Mouse (Mus musculus) lung, embryonic 15.5 days (tissue): ENCODE measurements around the gene Car5a. TPM values are rescaled to one million over a fixed set of nuclear protein-coding genes. Genes with fewer than 3 reads are reported as not detected.
A peak's percentile ranks its signal among the peaks of the same experiment; 100 is the strongest.

Experiments
- ATAC-seq: fragments of 200-750 bp; cut with Nextera tagmentation; 2 replicates; pipeline ENCODE4 v1.8.0; 2017; ENCODE audit warnings: moderate number of reproducible peaks, borderline replicate concordance; ENCODE audit not compliant: low FRiP score, low TSS enrichment; ENCODE audit errors: extremely low read depth
- H3K27ac ChIP-seq: fragments of 300-500 bp; sonication (generic); 2 replicates; pipeline ENCODE4 v1.5.1; 2015; ENCODE audit warnings: moderate library complexity, mild to moderate bottlenecking, inconsistent platforms
- H3K27me3 ChIP-seq: fragments of 300-500 bp; sonication (generic); 2 replicates; pipeline ENCODE4 v1.6.1; 2015; ENCODE audit warnings: inconsistent platforms
- H3K36me3 ChIP-seq: fragments of 300-500 bp; sonication (generic); 2 replicates; pipeline ENCODE4 v1.6.1; 2015; ENCODE audit warnings: inconsistent platforms
- H3K4me1 ChIP-seq: fragments of 300-500 bp; sonication (generic); 2 replicates; pipeline ENCODE4 v1.6.1; 2015; ENCODE audit warnings: inconsistent platforms
- H3K4me2 ChIP-seq: fragments of 300-500 bp; sonication (generic); 2 replicates; pipeline ENCODE4 v1.6.1; 2015; ENCODE audit warnings: inconsistent platforms, mild to moderate bottlenecking, moderate library complexity
- H3K4me3 ChIP-seq: fragments of 300-500 bp; sonication (generic); 2 replicates; pipeline ENCODE4 v1.5.1; 2015; ENCODE audit warnings: mild to moderate bottlenecking, inconsistent platforms
- H3K9ac ChIP-seq: fragments of 300-500 bp; sonication (generic); 2 replicates; pipeline ENCODE4 v1.6.1; 2015; ENCODE audit warnings: inconsistent platforms
- H3K9me3 ChIP-seq: fragments of 300-500 bp; sonication (generic); 2 replicates; pipeline ENCODE4 v1.6.1; 2016; ENCODE audit warnings: inconsistent platforms
- WGBS: fragments of 180-500 bp; shearing (Covaris S2); methylation state at CpG from one replicate; pipeline ENCODE4 v1.1.7; 2015; 5-methylcytosine and 5-hydroxymethylcytosine counted together
- polyA plus RNA-seq: library from polyadenylated mRNA; unstranded; fragments of >200 nt; fragmentation: Nextera tagmentation; extraction: Ambion mirVana; gene quantifications from 2 replicates; pipeline ENCODE4 v1.2.1, GENCODE M21; 2015

Car5a gene
- polyA plus RNA-seq, 1 experiment from 2014 or later: not detected

GRCm38 (mm10) chr8:121885001-121885400 lies 59.7 kb downstream of the Car5a start:
- H3K36me3 ChIP-seq: peaks cover 31% of the 10 kb centered on the region
- WGBS: 93% methylated on average over 9 of the region's 9 CpGs
- H3K4me3 ChIP-seq: no peak overlapping the region
- no peak overlapping the region for H3K9ac ChIP-seq
- no peak overlapping the region for H3K27ac ChIP-seq
- peaks cover 7% of the 10 kb centered on the region; the same call in 1 of the 2 replicates for H3K4me1 ChIP-seq
- no peaks in the 10 kb centered on the region for H3K9me3 ChIP-seq
- H3K27me3 ChIP-seq: no peaks in the 10 kb centered on the region
- no peak for ATAC-seq
- H3K4me2 ChIP-seq: no peak overlapping the region

DNA sequence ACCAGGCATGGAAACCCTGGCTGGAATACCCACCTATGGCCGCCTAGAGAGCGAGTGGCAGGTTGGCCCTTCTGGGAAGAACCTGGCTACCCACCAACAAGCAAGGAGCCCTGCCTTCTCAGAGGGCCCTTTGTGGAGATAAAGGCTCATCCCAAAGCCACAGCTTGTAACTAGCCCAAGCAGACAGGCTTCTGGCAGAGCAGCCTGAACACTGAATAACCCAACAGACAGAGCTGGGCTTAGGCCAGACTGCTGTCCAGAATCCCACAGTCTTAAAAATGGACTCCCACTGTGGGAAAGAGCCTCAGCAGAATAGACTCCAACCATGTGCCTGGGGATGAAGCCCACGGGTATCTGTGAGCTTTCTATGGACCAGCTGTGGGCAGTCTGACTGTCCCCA lies 60.5 kb downstream of the Car5a start:
- Histone ChIP-seq H3K36me3 (peaks cover 31% of the 10 kb centered on the region), H3K4me3 (no peak overlapping the region), H3K27ac (no peak overlapping the region), H3K4me2 (no peak overlapping the region), H3K27me3 (no peaks in the 10 kb centered on the region), H3K9me3 (no peaks in the 10 kb centered on the region), H3K9ac (no peak overlapping the region), H3K4me1 (peaks cover 7% of the 10 kb centered on the region; the same call in 1 of the 2 replicates)
- WGBS: 91% methylated on average over 3 of the region's 3 CpGs
- no peak for ATAC-seq

DNA sequence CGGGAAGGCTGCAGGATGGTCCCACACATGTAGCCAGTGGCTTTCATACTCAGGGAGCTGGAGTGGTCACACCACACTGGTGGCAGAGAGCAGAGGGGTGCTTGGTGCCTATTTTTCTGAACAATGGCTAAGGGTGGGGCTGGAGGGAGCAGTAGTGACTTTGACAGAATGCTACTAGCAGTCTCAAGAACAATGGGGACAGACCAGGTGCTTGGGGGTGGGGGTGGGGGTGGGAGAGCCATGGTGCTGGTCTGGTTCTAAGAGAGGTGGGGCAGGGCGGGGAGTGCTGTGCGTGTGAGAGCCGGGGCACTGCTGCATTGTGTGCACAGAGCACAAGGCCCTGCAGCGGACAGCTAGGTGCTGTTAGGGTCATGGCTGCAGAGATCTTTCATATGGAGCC lies 62.8 kb downstream of the Car5a start:
- no peak overlapping the region for H3K4me2 ChIP-seq
- no peaks in the 10 kb centered on the region for H3K9me3 ChIP-seq
- peaks cover 29% of the 10 kb centered on the region for H3K36me3 ChIP-seq
- H3K27ac ChIP-seq: no peak overlapping the region
- H3K4me1 ChIP-seq: peaks cover 7% of the 10 kb centered on the region; the same call in 1 of the 2 replicates
- H3K27me3 ChIP-seq: no peaks in the 10 kb centered on the region
- no peak overlapping the region for H3K4me3 ChIP-seq
- WGBS: 78% methylated on average over 5 of the region's 5 CpGs
- no peak for ATAC-seq
- no peak overlapping the region for H3K9ac ChIP-seq

- WGBS: 20% methylated on average over 1 of the region's 1 CpGs
Measured at GRCm38 (mm10) chr8:121880818-121881217, 63.9 kb downstream of the Car5a start.

DNA sequence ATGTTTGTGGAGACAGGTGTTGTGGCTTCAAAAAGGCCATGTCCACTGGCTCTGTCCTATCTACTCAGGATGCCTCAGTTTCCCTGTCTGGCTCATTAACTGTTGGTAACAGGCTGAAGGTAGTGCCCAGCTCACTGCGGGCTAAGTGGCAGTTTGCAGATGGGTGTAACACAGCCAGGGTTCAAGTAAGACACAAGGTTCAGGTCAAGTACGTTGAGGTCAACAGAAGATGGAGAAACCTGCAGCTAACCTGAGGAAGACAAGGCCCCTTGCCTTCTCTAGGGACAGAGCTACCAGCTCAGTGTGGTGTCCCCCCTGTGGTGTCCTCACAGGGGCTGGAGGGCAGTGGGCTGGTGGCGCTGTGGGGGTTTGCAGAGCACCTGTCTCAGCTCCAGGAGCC lies 65.0 kb downstream of the Car5a start:
- Histone ChIP-seq H3K9me3 (no peaks in the 10 kb centered on the region), H3K4me3 (no peak overlapping the region), H3K27me3 (no peaks in the 10 kb centered on the region), H3K4me2 (no peak overlapping the region), H3K36me3 (peaks cover 10% of the 10 kb centered on the region; the same call in 1 of the 2 replicates), H3K9ac (no peak overlapping the region), H3K27ac (no peak overlapping the region), H3K4me1 (peaks cover 9% of the 10 kb centered on the region; the same call in 1 of the 2 replicates)
- no peak for ATAC-seq
- 77% methylated on average over 3 of the region's 3 CpGs for WGBS

More at GRCm38 (mm10) chr8:121880818-121881217, 63.9 kb downstream of the Car5a start:
- no peak overlapping the region for H3K27ac ChIP-seq
- H3K4me2 ChIP-seq: no peak overlapping the region
- peak; percentile 37; the same call in 1 of the 2 replicates for ATAC-seq
- H3K36me3 ChIP-seq: peaks cover 18% of the 10 kb centered on the region
- H3K9ac ChIP-seq: no peak overlapping the region
- H3K9me3 ChIP-seq: no peaks in the 10 kb centered on the region
- H3K4me1 ChIP-seq: peaks cover 7% of the 10 kb centered on the region; the same call in 1 of the 2 replicates
- H3K4me3 ChIP-seq: no peak overlapping the region
- H3K27me3 ChIP-seq: no peaks in the 10 kb centered on the region

GRCm38 (mm10) chr8:121877828-121878480 lies 66.8 kb downstream of the Car5a start:
- H3K9me3 ChIP-seq: no peaks in the 10 kb centered on the region
- peaks cover 13% of the 10 kb centered on the region; the same call in 1 of the 2 replicates for H3K4me1 ChIP-seq
- WGBS: 76% methylated on average over 7 of the region's 7 CpGs
- H3K4me2 ChIP-seq: no peak overlapping the region
- H3K9ac ChIP-seq: no peak overlapping the region
- H3K4me3 ChIP-seq: no peak overlapping the region
- H3K27ac ChIP-seq: no peak overlapping the region
- ATAC-seq: no peak
- no peaks in the 10 kb centered on the region for H3K27me3 ChIP-seq
- 0 out of 2 replicates have a peak, but pooled peaks cover under 1% of the 10 kb centered on the region for H3K36me3 ChIP-seq

- 48% methylated on average over 5 of the region's 5 CpGs for WGBS
Measured at GRCm38 (mm10) chr8:121877212-121877611, 67.5 kb downstream of the Car5a start.

GRCm38 (mm10) chr8:121875517-121875916 lies 69.2 kb downstream of the Car5a start:
- no peaks in the 10 kb centered on the region for H3K36me3 ChIP-seq
- H3K4me1 ChIP-seq: peaks cover 15% of the 10 kb centered on the region
- ATAC-seq: no peak
- no peaks in the 10 kb centered on the region for H3K27me3 ChIP-seq
- H3K9me3 ChIP-seq: no peaks in the 10 kb centered on the region
- no peak overlapping the region for H3K27ac ChIP-seq
- H3K4me3 ChIP-seq: no peak overlapping the region
- H3K9ac ChIP-seq: no peak overlapping the region
- no peak overlapping the region for H3K4me2 ChIP-seq
- 72% methylated on average over 9 of the region's 9 CpGs for WGBS

More at GRCm38 (mm10) chr8:121877212-121877611, 67.5 kb downstream of the Car5a start:
- Histone ChIP-seq H3K27ac (no peak overlapping the region), H3K4me3 (no peak overlapping the region), H3K27me3 (no peaks in the 10 kb centered on the region), H3K9me3 (no peaks in the 10 kb centered on the region), H3K36me3 (no peaks in the 10 kb centered on the region), H3K4me2 (no peak overlapping the region), H3K4me1 (peaks cover 18% of the 10 kb centered on the region), H3K9ac (no peak overlapping the region)
- no peak for ATAC-seq

- H3K27me3 ChIP-seq: no peaks in the 10 kb centered on the region
- no peaks in the 10 kb centered on the region for H3K36me3 ChIP-seq
- ATAC-seq: no peak
- H3K4me3 ChIP-seq: no peak overlapping the region
- WGBS: 50% methylated on average over 3 of the region's 3 CpGs
- H3K9me3 ChIP-seq: no peaks in the 10 kb centered on the region
- no peak overlapping the region for H3K4me2 ChIP-seq
- H3K4me1 ChIP-seq: peaks cover 14% of the 10 kb centered on the region
- H3K27ac ChIP-seq: no peak overlapping the region
- H3K9ac ChIP-seq: no peak overlapping the region
Measured at GRCm38 (mm10) chr8:121875045-121875444, 69.7 kb downstream of the Car5a start.

DNA sequence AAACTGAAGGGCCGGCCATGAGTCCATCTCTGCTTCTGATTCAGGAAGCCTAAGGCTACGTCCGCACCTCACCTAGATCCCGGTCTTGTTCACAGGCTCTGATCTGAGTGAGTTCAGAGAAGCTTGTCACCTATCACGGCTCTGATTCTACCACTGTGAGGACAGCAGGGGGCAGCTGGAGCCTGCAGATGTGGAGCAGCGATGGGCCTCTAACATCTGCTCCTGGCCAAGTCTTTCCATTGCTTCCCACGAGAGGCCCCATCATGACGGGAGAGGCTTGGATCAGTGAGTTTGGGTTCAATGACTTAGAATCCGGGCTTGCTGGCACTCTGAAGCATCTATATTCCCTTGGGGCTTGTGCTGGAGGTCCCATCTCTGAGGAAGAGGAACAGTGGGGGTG lies 70.7 kb downstream of the Car5a start:
- ATAC-seq: peak; percentile 50; the same call in 1 of the 2 replicates
- no peaks in the 10 kb centered on the region for H3K9me3 ChIP-seq
- peaks cover 14% of the 10 kb centered on the region for H3K4me1 ChIP-seq
- H3K27ac ChIP-seq: no peak overlapping the region
- no peaks in the 10 kb centered on the region for H3K27me3 ChIP-seq
- H3K4me3 ChIP-seq: no peak overlapping the region
- H3K4me2 ChIP-seq: no peak overlapping the region
- no peaks in the 10 kb centered on the region for H3K36me3 ChIP-seq
- WGBS: 45% methylated on average over 9 of the region's 9 CpGs
- no peak overlapping the region for H3K9ac ChIP-seq

GRCm38 (mm10) chr8:121871833-121872440 lies 72.8 kb downstream of the Car5a start:
- WGBS: 14% methylated on average over 10 of the region's 10 CpGs
- H3K4me2 ChIP-seq: no peak overlapping the region
- H3K36me3 ChIP-seq: no peaks in the 10 kb centered on the region

GRCm38 (mm10) chr8:121870190-121870589 lies 74.5 kb downstream of the Car5a start:
- ATAC-seq: no peak
- 82% methylated on average over 2 of the region's 2 CpGs for WGBS
- H3K27me3 ChIP-seq: no peaks in the 10 kb centered on the region
- no peak overlapping the region for H3K9ac ChIP-seq
- no peaks in the 10 kb centered on the region for H3K9me3 ChIP-seq
- peaks cover 14% of the 10 kb centered on the region for H3K4me1 ChIP-seq
- H3K4me3 ChIP-seq: no peak overlapping the region
- H3K4me2 ChIP-seq: no peak overlapping the region
- H3K27ac ChIP-seq: no peak overlapping the region
- H3K36me3 ChIP-seq: no peaks in the 10 kb centered on the region

More at GRCm38 (mm10) chr8:121871833-121872440, 72.8 kb downstream of the Car5a start:
- Histone ChIP-seq H3K27ac (no peak overlapping the region), H3K9ac (no peak overlapping the region), H3K4me3 (no peak overlapping the region), H3K27me3 (no peaks in the 10 kb centered on the region), H3K9me3 (no peaks in the 10 kb centered on the region), H3K4me1 (peaks cover 14% of the 10 kb centered on the region)
- ATAC-seq: peak; percentile 17; the same call in 1 of the 2 replicates
